Mouse (Mus musculus) CH12.LX (cell line): ENCODE measurements around the gene Rpl41. TPM values are rescaled to one million over a fixed set of nuclear protein-coding genes. Genes with fewer than 3 reads are reported as not detected.

Experiments
- DNase-seq: peaks from one replicate; pipeline ENCODE4 v3.0.0-alpha.2; 2013; ENCODE audit errors: extremely low read depth
- H3K27ac ChIP-seq: 2 replicates; pipeline ENCODE4 v1.5.1; 2012; ENCODE audit warnings: low read depth, mild to moderate bottlenecking, control low read depth, moderate library complexity; ENCODE audit not compliant: insufficient read depth
- H3K27me3 ChIP-seq: replicated peaks from 2 replicates; pipeline ENCODE3; 2012; ENCODE audit warnings: inconsistent platforms
- H3K36me3 ChIP-seq, 2 experiments: replicated peaks in 1 of 2; 2 replicates each; pipeline versions ENCODE3 to v1.6.1; 2012; ENCODE audit warnings: inconsistent platforms in 1 of 2, low read length in 1 of 2, mild to moderate bottlenecking in 1 of 2, mixed read lengths in 1 of 2, moderate library complexity in 1 of 2; ENCODE audit not compliant: control insufficient read depth in 1 of 2, insufficient read depth in 1 of 2
- H3K4me1 ChIP-seq, 2 experiments: 2 replicates each; pipeline ENCODE4 v1.6.1; 2012; ENCODE audit warnings: inconsistent platforms in 1 of 2, moderate library complexity in 1 of 2; ENCODE audit not compliant: insufficient read depth in 2 of 2, control insufficient read depth in 1 of 2
- H3K4me2 ChIP-seq: 2 replicates; pipeline ENCODE4 v1.6.1; 2012; ENCODE audit warnings: low read depth, mild to moderate bottlenecking, control low read depth; ENCODE audit not compliant: poor library complexity, insufficient read depth, severe bottlenecking
- H3K4me3 ChIP-seq, 3 experiments: fragments of 150-350 bp in 1 of 3; sonication (generic) in 1 of 3; replicated peaks in 1 of 3; 2 replicates each; pipeline versions ENCODE3 to v1.5.1; 2011 to 2012; ENCODE audit warnings: low read depth in 2 of 3, low read length in 2 of 3, mild to moderate bottlenecking in 2 of 3, moderate library complexity in 2 of 3, control low read depth in 1 of 3, improper control_type of control experiment in 1 of 3, inconsistent platforms in 1 of 3, mixed read lengths in 1 of 3; ENCODE audit not compliant: poor library complexity in 1 of 3
- H3K79me2 ChIP-seq: replicated peaks from 2 replicates; pipeline ENCODE4 v1.6.1; 2012; ENCODE audit warnings: mild to moderate bottlenecking, moderate library complexity; ENCODE audit not compliant: control insufficient read depth, poor library complexity, insufficient read depth, severe bottlenecking; ENCODE audit errors: extremely low read depth
- H3K9ac ChIP-seq: 2 replicates; pipeline ENCODE4 v1.6.1; 2012; ENCODE audit warnings: low read depth, mild to moderate bottlenecking, control low read depth, moderate library complexity; ENCODE audit not compliant: insufficient read depth
- H3K9me3 ChIP-seq: replicated peaks from 2 replicates; pipeline ENCODE3; 2012; ENCODE audit warnings: low read length, inconsistent platforms, mixed read lengths
- BHLHE40 ChIP-seq: IDR thresholded peaks from 2 replicates; pipeline ENCODE4 v1.6.1; 2011; ENCODE audit warnings: mild to moderate bottlenecking, low read depth, low read length, improper control_type of control experiment
- CTCF ChIP-seq, 2 experiments: IDR thresholded peaks in 1 of 2; conservative IDR thresholded peaks in 1 of 2; 2 replicates each; pipeline ENCODE4 v1.5.1; 2011 to 2012; ENCODE audit warnings: low read depth in 2 of 2, low read length in 2 of 2, improper control_type of control experiment in 1 of 2, inconsistent platforms in 1 of 2, mild to moderate bottlenecking in 1 of 2, moderate library complexity in 1 of 2
- ELF1 ChIP-seq: IDR thresholded peaks from 2 replicates; pipeline ENCODE4 v1.6.1; 2014; ENCODE audit warnings: low read depth, mild to moderate bottlenecking, inconsistent platforms, low read length, improper control_type of control experiment
- HCFC1 ChIP-seq: IDR thresholded peaks from 2 replicates; pipeline ENCODE4 v1.6.1; 2012; ENCODE audit warnings: low read depth, mild to moderate bottlenecking, inconsistent platforms, low read length, improper control_type of control experiment
- JUN ChIP-seq: IDR thresholded peaks from 2 replicates; pipeline ENCODE4 v1.6.1; 2011; ENCODE audit warnings: low read depth, mild to moderate bottlenecking, low read length, improper control_type of control experiment, moderate library complexity; ENCODE audit not compliant: insufficient read depth
- MAZ ChIP-seq: IDR thresholded peaks from 2 replicates; pipeline ENCODE4 v1.6.1; 2012; ENCODE audit warnings: low read depth, mild to moderate bottlenecking, inconsistent platforms, low read length, improper control_type of control experiment, moderate library complexity
- MEF2A ChIP-seq: IDR thresholded peaks from 2 replicates; pipeline ENCODE4 v1.6.1; 2014; ENCODE audit warnings: low read depth, mild to moderate bottlenecking, inconsistent platforms, low read length, improper control_type of control experiment, borderline replicate concordance
- NELFE ChIP-seq: IDR thresholded peaks from 2 replicates; pipeline ENCODE4 v1.6.1; 2011; ENCODE audit warnings: low read depth, low read length, improper control_type of control experiment
- TBP ChIP-seq: conservative IDR thresholded peaks from 2 replicates; pipeline ENCODE4 v1.6.1; 2011; ENCODE audit warnings: low read depth, low read length, improper control_type of control experiment
- USF1 ChIP-seq: IDR thresholded peaks from 2 replicates; pipeline ENCODE4 v1.6.1; 2014; ENCODE audit warnings: low read depth, mild to moderate bottlenecking, inconsistent platforms, low read length, improper control_type of control experiment
- USF2 ChIP-seq: conservative IDR thresholded peaks from 2 replicates; pipeline ENCODE4 v1.6.1; 2011; ENCODE audit warnings: low read depth, low read length, improper control_type of control experiment
- ZKSCAN1 ChIP-seq: IDR thresholded peaks from 2 replicates; pipeline ENCODE4 v1.6.1; 2012; ENCODE audit warnings: low read depth, inconsistent platforms, low read length, improper control_type of control experiment, borderline replicate concordance
- ZNF384 ChIP-seq: IDR thresholded peaks from 2 replicates; pipeline ENCODE4 v1.6.1; 2012; ENCODE audit warnings: low read depth, low read length, improper control_type of control experiment, inconsistent platforms
- dilution Hi-C: fragments of 300-500 bp; cut with MboI; formaldehyde crosslinking; loops from 2 replicates; pipeline ENCODE4 v1.14.3; 2020; ENCODE audit warnings: low sequenced_read_pairs; ENCODE audit not compliant: extremely low pct_unique_long_range_greater_than_20kb, extremely low pct_ligation_motif_present
- in situ Hi-C: fragments of 300-500 bp; cut with MboI; formaldehyde crosslinking; loops from 3 replicates; pipeline ENCODE4 v1.14.3; 2019; ENCODE audit warnings: low sequenced_read_pairs, low pct_ligation_motif_present, low pct_unique_long_range_greater_than_20kb, mixed read lengths
- polyA plus RNA-seq: library from polyadenylated mRNA; unstranded; fragments of >175 nt; gene quantifications from 2 replicates; pipeline ENCODE4 v1.2.1, GENCODE M21; 2012; ENCODE audit warnings: low read depth; ENCODE audit not compliant: insufficient read length
- total RNA-seq, 2 experiments: library from RNA; depleted of rRNA; stranded (reverse); fragments of 300-350 nt in 1 of 2; fragments of >200 nt in 1 of 2; gene quantifications; 2 replicates each; pipeline ENCODE4 v1.2.3; 2012 to 2014

The Rpl41 gene
- total and polyA plus RNA-seq, 3 experiments: 2,709 to 8,549 (median 8,065) TPM

DNA sequence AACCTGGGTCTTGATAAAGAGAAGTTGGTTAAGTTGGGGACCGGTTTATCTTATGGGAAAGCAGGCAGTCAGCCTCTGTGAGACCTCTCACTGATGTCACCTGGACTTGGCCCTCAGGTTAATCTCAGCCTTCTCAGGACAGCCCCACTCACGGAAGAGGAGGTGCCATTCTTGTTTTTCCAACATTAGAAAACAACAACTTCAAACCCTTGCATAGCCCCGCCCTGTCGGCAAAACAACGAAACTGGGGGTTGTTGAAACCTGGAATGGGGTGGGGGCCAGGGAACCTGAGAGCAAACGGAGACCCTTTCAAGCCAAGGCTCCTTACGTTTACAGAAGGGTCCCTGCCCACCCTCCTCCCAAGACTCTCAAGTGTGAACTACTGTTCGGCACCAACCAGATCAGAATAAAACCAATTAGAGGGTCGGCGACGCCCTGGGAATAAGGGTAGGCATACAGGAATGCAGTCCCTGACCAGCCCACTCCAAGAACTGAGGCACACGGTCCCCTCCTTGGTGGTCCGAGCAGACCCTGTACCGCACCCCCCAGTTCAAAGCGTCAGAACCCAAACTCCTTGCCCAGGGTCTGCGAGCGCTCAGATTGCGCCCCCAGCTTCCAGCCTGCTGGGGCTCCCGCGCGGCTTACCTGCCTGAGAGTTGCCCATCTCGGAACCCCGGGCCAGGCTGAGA is 39.8 kb upstream of the Rpl41 start:
- Histone ChIP-seq H3K4me1 (peaks cover 0 to 26% of the 10 kb centered on the region in 2 experiments; a peak in 2 of 4 replicates), H3K4me3 (peak overlapping the region in 2 of 3 experiments; percentile 63 to 80), H3K4me2 (peak overlapping the region; percentile 95), H3K36me3 (no peaks in the 10 kb centered on the region), H3K27ac (no peak overlapping the region), H3K79me2 (no peaks in the 10 kb centered on the region), H3K27me3 (peaks cover 72% of the 10 kb centered on the region), H3K9ac (no peak overlapping the region; the same call in 1 of the 2 replicates), H3K9me3 (no peaks in the 10 kb centered on the region)
- dilution Hi-C loops: no loop called here
- in situ Hi-C loops: no loop called here
- TF ChIP-seq ZKSCAN1: no peak
- no peak for TF ChIP-seq USF1
- TF ChIP-seq BHLHE40: no peak
- no peak for TF ChIP-seq NELFE
- no peak for TF ChIP-seq MEF2A
- TF ChIP-seq HCFC1: no peak
- TF ChIP-seq TBP: no peak
- no peak for TF ChIP-seq CTCF (conservative IDR thresholded peaks at IDR 0.05 in 1 of 2, IDR thresholded peaks at IDR 0.05 in 1 of 2; ENCODE audit: low read depth in 2 of 2, low read length in 2 of 2)
- no peak for TF ChIP-seq USF2
- no peak for DNase-seq

DNA sequence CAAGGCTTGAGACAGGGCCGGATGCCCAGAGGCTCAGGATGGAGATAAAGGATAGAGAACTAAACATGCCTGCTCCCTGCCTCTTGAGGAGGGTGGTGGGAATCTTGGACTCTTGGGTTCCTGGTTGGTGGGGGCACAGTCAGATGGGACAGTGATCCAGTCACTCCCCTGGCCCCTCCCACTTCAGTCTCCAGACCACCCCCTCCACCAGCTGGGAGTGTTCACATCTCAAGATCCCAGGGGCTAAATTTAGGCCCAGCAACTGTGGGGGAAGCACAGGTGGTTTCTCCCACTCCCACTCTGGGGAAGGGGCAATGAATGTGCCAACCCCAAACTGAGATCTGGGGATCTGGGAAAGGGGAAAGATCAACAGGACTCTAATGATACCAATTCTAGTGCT is 39.0 kb upstream of the Rpl41 start:
- Histone ChIP-seq H3K4me2 (no peak overlapping the region), H3K27ac (no peak overlapping the region), H3K4me3 (no peak overlapping the region), H3K9me3 (no peaks in the 10 kb centered on the region), H3K79me2 (no peaks in the 10 kb centered on the region), H3K36me3 (no peaks in the 10 kb centered on the region), H3K4me1 (peaks cover 0 to 26% of the 10 kb centered on the region in 2 experiments; a peak in 2 of 4 replicates), H3K27me3 (peaks cover 73% of the 10 kb centered on the region), H3K9ac (no peak overlapping the region)
- no peak for TF ChIP-seq ELF1
- TF ChIP-seq MEF2A: no peak
- no peak for DNase-seq
- in situ Hi-C loops (no loop called here), dilution Hi-C loops (no loop called here)

DNA sequence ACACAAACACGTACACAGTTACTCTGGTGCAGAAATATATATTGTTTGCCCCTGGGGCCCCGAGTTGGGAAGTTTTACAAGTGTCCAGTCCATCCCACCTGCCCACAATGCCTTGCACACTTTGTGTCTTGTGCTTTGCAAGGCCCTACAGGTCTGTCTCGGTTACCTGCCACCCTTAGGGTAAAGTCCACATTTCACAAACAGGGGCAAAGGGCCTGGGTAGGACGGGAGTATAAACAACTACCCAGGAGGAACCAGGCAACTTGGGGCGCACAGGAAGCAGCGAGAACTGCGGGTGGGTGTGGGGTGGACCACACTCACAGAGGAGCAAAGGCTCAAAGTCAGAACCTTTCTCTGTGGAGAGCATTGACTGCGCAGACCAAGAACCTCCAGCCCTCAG is 38.6 kb upstream of the Rpl41 start:
- DNase-seq: no peak
- in situ Hi-C loops (no loop called here), dilution Hi-C loops (no loop called here)
- TF ChIP-seq ZNF384 (no peak), JUN (no peak), NELFE (no peak), MAZ (no peak), HCFC1 (no peak)
- H3K79me2 ChIP-seq: no peaks in the 10 kb centered on the region
- no peak overlapping the region for H3K9ac ChIP-seq
- no peaks in the 10 kb centered on the region for H3K36me3 ChIP-seq
- no peak overlapping the region for H3K27ac ChIP-seq
- peaks cover 74% of the 10 kb centered on the region for H3K27me3 ChIP-seq
- H3K4me2 ChIP-seq: no peak overlapping the region
- H3K9me3 ChIP-seq: no peaks in the 10 kb centered on the region
- H3K4me1 ChIP-seq: peaks cover 0 to 26% of the 10 kb centered on the region in 2 experiments; a peak in 2 of 4 replicates
- no peak overlapping the region for H3K4me3 ChIP-seq
